Mouse (Mus musculus) C2C12 (cell line): ENCODE data around the gene Fxr2. TPM values are rescaled to one million over a fixed set of nuclear protein-coding genes. Genes with fewer than 3 reads are reported as not detected.

Experiments
- H3K27me3 ChIP-seq: one replicate; pipeline ENCODE4 v1.6.1; 2011; ENCODE audit not compliant: control insufficient read depth, insufficient read depth, insufficient read length
- H3K36me3 ChIP-seq: one replicate; pipeline ENCODE4 v1.6.1; 2011; ENCODE audit not compliant: control insufficient read depth, insufficient read depth
- H3K4me3 ChIP-seq: one replicate; pipeline ENCODE4 v1.5.1; 2011; ENCODE audit warnings: mild to moderate bottlenecking, control low read depth; ENCODE audit not compliant: poor library complexity, insufficient read depth, severe bottlenecking
- H3K79me2 ChIP-seq: one replicate; pipeline ENCODE4 v1.6.1; 2011; ENCODE audit not compliant: control insufficient read depth, insufficient read depth
- H3K79me3 ChIP-seq: one replicate; pipeline ENCODE4 v1.6.1; 2011; ENCODE audit warnings: low read depth, control low read depth
- H3ac ChIP-seq: one replicate; pipeline ENCODE3; 2011; ENCODE audit warnings: low read depth; ENCODE audit not compliant: control insufficient read depth, insufficient read length
- CEBPB ChIP-seq: IDR thresholded peaks from one replicate; pipeline ENCODE4 v1.6.1; 2011; ENCODE audit warnings: low read depth, mild to moderate bottlenecking, control low read depth, moderate library complexity
- CTCF ChIP-seq: IDR thresholded peaks from one replicate; pipeline ENCODE4 v1.5.1; 2011; ENCODE audit not compliant: control insufficient read depth, insufficient read depth, insufficient read length
- FOSL1 ChIP-seq: IDR thresholded peaks from one replicate; pipeline ENCODE4 v1.8.0; 2011; ENCODE audit warnings: mild to moderate bottlenecking, low read length; ENCODE audit not compliant: poor library complexity, insufficient read depth, severe bottlenecking
- MAX ChIP-seq: IDR thresholded peaks from one replicate; pipeline ENCODE4 v1.6.1; 2011; ENCODE audit warnings: mild to moderate bottlenecking, control low read depth
- MYOD1 ChIP-seq: IDR thresholded peaks from one replicate; pipeline ENCODE4 v1.6.1; 2011; ENCODE audit warnings: low read depth; ENCODE audit not compliant: control insufficient read depth, insufficient read length
- MYOG ChIP-seq: IDR thresholded peaks from one replicate; pipeline ENCODE4 v1.6.1; 2011; ENCODE audit not compliant: control insufficient read depth, insufficient read length; ENCODE audit errors: extremely low read depth
- USF1 ChIP-seq: IDR thresholded peaks from one replicate; pipeline ENCODE4 v1.6.1; 2011; ENCODE audit warnings: low read depth, mild to moderate bottlenecking, control low read depth, moderate library complexity
- polyA plus RNA-seq: library from polyadenylated mRNA; unstranded; fragments of >200 nt; fragmentation: generic; extraction: Trizol; gene quantifications from one replicate; pipeline ENCODE4 v1.2.1, GENCODE M21; 2012; ENCODE audit warnings: missing spikeins

Fxr2 gene
- polyA plus RNA-seq, 1 experiment: 96.0 TPM

- TF ChIP-seq MYOD1 (no peak), CTCF (no peak), FOSL1 (no peak), MYOG (no peak), MAX (no peak), USF1 (no peak), CEBPB (no peak)
- H3K4me3 ChIP-seq: no peak overlapping the region
Measured at GRCm38 (mm10) chr11:69684936-69685335, 52.1 kb downstream of the Fxr2 start.

GRCm38 (mm10) chr11:69685526-69686148 is 52.8 kb downstream of the Fxr2 start, which contains the start of gene Tnfsf13:
TSS of gene Tnfsf13 (minus strand) at chr11:69685784.
- H3K36me3 ChIP-seq: no peaks in the 10 kb centered on the region
- TF ChIP-seq MYOG: no peak
- no peak within 1 kb of the TSS for H3ac ChIP-seq
- no peak within 1 kb of the TSS for H3K4me3 ChIP-seq
- H3K79me2 ChIP-seq: peaks cover 19% of the 10 kb centered on the region
- H3K27me3 ChIP-seq: no peaks in the 10 kb centered on the region
- H3K79me3 ChIP-seq: peaks cover 10% of the 10 kb centered on the region

More at GRCm38 (mm10) chr11:69684936-69685335, 52.1 kb downstream of the Fxr2 start:
- H3K79me3 ChIP-seq: peaks cover 16% of the 10 kb centered on the region
- H3K79me2 ChIP-seq: peaks cover 26% of the 10 kb centered on the region
- H3K27me3 ChIP-seq: no peaks in the 10 kb centered on the region
- no peaks in the 10 kb centered on the region for H3K36me3 ChIP-seq
- H3ac ChIP-seq: no peak overlapping the region

DNA sequence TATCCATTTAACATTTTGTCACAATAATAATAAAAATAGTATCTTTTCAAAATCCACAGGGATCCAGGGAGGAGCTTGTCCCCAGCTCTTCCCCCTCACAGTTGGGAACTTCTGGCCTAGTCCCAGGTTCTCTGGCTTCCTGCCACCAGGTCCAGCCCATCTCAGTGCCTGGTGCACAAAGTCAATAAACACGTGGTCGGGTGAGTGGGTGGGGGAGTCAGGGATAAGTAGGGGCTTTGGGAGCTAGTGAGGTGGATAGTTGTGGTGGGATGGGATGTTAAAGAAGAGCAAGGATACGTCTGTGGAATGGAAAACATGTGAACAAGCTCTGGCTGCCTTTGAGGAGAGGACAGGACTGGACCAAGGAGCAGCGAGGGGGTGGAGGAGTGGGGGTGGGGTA is 53.6 kb downstream of the Fxr2 start:
- Histone ChIP-seq H3K4me3 (no peak overlapping the region), H3K36me3 (no peaks in the 10 kb centered on the region)
- TF ChIP-seq MAX: no peak
- no peak for TF ChIP-seq MYOG
- no peak for TF ChIP-seq CTCF
- no peak for TF ChIP-seq MYOD1
- TF ChIP-seq CEBPB: no peak
- TF ChIP-seq USF1: no peak
- TF ChIP-seq FOSL1: no peak

GRCm38 (mm10) chr11:69687061-69687460 is 54.3 kb downstream of the Fxr2 start:
- H3K4me3 ChIP-seq: no peak overlapping the region
- peaks cover 5% of the 10 kb centered on the region for H3K79me2 ChIP-seq
- no peak overlapping the region for H3ac ChIP-seq
- H3K79me3 ChIP-seq: no peaks in the 10 kb centered on the region
- H3K36me3 ChIP-seq: no peaks in the 10 kb centered on the region
- H3K27me3 ChIP-seq: no peaks in the 10 kb centered on the region
- TF ChIP-seq CTCF (no peak), USF1 (no peak)

More for the DNA sequence above, 53.6 kb downstream of the Fxr2 start:
- no peaks in the 10 kb centered on the region for H3K27me3 ChIP-seq
- no peak overlapping the region for H3ac ChIP-seq
- peaks cover 2% of the 10 kb centered on the region for H3K79me3 ChIP-seq
- H3K79me2 ChIP-seq: peaks cover 12% of the 10 kb centered on the region

DNA sequence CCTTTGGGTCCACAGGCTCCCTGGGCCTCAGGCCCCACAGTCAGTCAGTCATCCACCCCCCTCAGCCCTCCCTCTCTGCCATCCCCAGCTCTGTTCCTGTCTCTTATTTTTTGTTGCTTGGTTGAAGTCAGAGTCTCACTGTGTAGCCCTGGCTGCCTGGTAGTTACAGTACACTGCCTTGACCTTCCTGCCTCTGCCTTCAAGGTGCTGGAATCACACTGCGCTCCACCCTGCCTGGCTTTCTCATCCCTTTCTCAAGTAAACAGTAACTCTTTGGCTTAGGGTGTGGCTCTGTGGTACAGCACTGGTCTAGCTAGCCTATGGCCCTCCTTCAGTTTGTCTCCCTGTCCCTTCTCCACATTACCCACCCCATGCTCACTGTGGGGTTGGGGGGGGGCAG is 57.1 kb downstream of the Fxr2 start:
- H3K36me3 ChIP-seq: no peaks in the 10 kb centered on the region
- TF ChIP-seq MYOD1 (no peak), MYOG (no peak), MAX (no peak), FOSL1 (no peak), CEBPB (no peak), CTCF (no peak), USF1 (no peak)

DNA sequence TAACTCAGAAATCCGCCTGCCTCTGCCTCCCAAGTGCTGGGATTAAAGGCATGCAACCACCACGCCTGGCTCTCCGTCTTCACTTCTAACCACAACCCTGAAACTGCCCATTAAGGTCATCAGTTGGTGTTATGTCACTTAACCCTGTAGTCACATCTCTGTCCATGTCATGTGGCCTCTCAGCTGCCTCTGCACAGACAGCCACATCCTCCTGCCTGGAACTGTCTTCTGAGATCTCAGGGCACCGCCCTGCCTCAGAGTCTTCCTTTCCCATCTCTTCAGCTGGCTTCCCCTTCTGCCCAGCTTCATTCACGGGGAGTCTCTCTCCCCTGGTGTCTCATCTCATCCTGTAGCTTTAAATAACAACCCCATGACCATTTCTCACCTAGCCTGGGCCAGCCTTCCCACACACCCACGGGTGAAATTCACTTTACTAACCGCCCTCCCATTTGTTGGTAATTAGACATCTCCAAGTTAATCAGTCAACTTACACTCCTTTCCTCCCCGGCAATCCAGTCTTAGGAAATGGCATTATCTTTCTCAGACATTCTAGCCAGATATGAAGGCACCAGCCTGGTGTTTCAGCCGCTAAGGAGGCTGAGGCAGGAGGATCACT is 59.5 kb downstream of the Fxr2 start:
- no peak overlapping the region for H3ac ChIP-seq
- H3K4me3 ChIP-seq: no peak overlapping the region
- H3K79me2 ChIP-seq: no peaks in the 10 kb centered on the region
- H3K36me3 ChIP-seq: no peaks in the 10 kb centered on the region
- H3K27me3 ChIP-seq: no peaks in the 10 kb centered on the region
- TF ChIP-seq CTCF (no peak), USF1 (no peak), MAX (no peak)
- no peaks in the 10 kb centered on the region for H3K79me3 ChIP-seq

More for the DNA sequence above, 57.1 kb downstream of the Fxr2 start:
- H3K79me2 ChIP-seq: no peaks in the 10 kb centered on the region
- no peaks in the 10 kb centered on the region for H3K27me3 ChIP-seq
- no peaks in the 10 kb centered on the region for H3K79me3 ChIP-seq
- H3K4me3 ChIP-seq: no peak overlapping the region
- H3ac ChIP-seq: no peak overlapping the region
